Comparison of ENCODE assay signal across 10 mouse cellular contexts in the genomic region with DNA sequence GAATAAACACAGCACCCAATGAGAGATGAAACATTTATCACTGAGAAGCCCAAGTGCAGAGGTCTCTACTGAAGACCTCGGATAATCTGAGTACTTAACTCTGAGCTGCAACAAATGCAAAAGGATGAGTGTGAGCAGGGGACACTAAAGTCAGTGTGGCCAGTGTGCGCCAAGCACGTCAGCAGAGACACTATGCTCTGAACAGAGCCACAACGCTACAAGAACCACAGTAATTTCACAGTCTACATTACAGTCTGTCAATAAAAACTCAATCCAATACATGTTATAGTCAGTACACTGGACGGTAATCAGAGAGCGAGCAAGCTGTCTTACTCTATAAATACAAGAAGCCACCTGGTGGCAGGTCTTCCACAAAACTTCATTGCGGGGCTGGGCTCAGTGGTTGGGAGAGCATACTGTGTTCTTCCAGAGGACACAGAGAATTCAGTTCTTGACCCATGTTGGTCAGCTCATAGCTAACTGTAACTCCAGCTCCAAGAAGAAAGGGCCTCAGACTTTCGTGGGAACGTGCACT. TPM values are rescaled to one million over a fixed set of nuclear protein-coding genes. Genes with fewer than 3 reads are reported as not detected.
DNase-seq lines count a peak whose midpoint lies in the region; ATAC-seq and TF ChIP-seq lines count a peak whose summit lies in the region.
"Had no signal": no experiment of that assay in that cellular context is flagged by ENCODE, and none has a peak within 500 bp of the region (broad histone marks: within the 10 kb centered on the region; RNA-seq: fewer than 3 reads in every experiment).

No protein-coding gene starts in this region.

- H3K9me3 ChIP-seq in embryonic facial prominence, embryonic 11.5 days (replicated peaks; ENCODE audit: control insufficient read depth, low read length), result no peaks in the 10 kb centered on the region
- H3K9me3 ChIP-seq in embryonic facial prominence, embryonic 10.5 days, result no peaks in the 10 kb centered on the region

- no peaks in the 10 kb centered on the region for H3K27me3 ChIP-seq in embryonic facial prominence, embryonic 11.5 days (ENCODE audit: control insufficient read depth, insufficient read depth, low read length)
- H3K27me3 ChIP-seq in embryonic facial prominence, embryonic 10.5 days (replicated peaks; ENCODE audit: low read depth, poor library complexity, severe bottlenecking), result no peaks in the 10 kb centered on the region

- H3K27ac ChIP-seq in embryonic facial prominence, embryonic 11.5 days (replicated peaks; ENCODE audit: low read depth, low read length), result no peak overlapping the region
- H3K27ac ChIP-seq in embryonic facial prominence, embryonic 10.5 days (replicated peaks), result no peak overlapping the region
- H3K27ac ChIP-seq: hindbrain, postnatal 0 days had no signal

- no peak overlapping the region for H3K4me3 ChIP-seq in embryonic facial prominence, embryonic 11.5 days (ENCODE audit: low read depth, low read length)
- no peak overlapping the region for H3K4me3 ChIP-seq in embryonic facial prominence, embryonic 10.5 days
- H3K4me3 ChIP-seq in lung, adult 2 months (replicated peaks; ENCODE audit: extremely low read depth, low read depth, low read length), result no peak overlapping the region

- peak; percentile 17 for DNase-seq in embryonic facial prominence, embryonic 11.5 days (ENCODE audit: low spot score)
- DNase-seq in embryonic facial prominence, embryonic 10.5 days (ENCODE audit: low spot score), result no peak
- DNase-seq in lung, adult 2 months, result no peak
- no peak for DNase-seq in lung, adult 18-20 months
- peak; percentile 16 for DNase-seq in adipocyte (ENCODE audit: low spot score)
- DNase-seq in thymus, postnatal 0 days (ENCODE audit: low spot score), result no peak
- no peak for DNase-seq in retina, embryonic 14.5 days (ENCODE audit: low spot score)
- DNase-seq: cerebellum, adult 8-10 months had no signal

- H3K4me2 ChIP-seq in embryonic facial prominence, embryonic 11.5 days (ENCODE audit: low read depth, low read length), result no peak overlapping the region

- no peak overlapping the region for H3K9ac ChIP-seq in embryonic facial prominence, embryonic 11.5 days (replicated peaks; ENCODE audit: low read length)

- H3K36me3 ChIP-seq in embryonic facial prominence, embryonic 11.5 days (replicated peaks; ENCODE audit: control insufficient read depth, insufficient read depth, low read depth, low read length), result peaks cover 5% of the 10 kb centered on the region
- peaks cover 82% of the 10 kb centered on the region for H3K36me3 ChIP-seq in embryonic facial prominence, embryonic 10.5 days (replicated peaks)

- 0 out of 2 replicates have a peak, but pooled peaks have one; percentile 3 for TF ChIP-seq CTCF in lung, adult 2 months (IDR thresholded peaks at IDR 0.05; ENCODE audit: insufficient read depth, low read length)

- TF ChIP-seq POLR2A in lung, adult 2 months (IDR thresholded peaks at IDR 0.05; ENCODE audit: borderline replicate concordance, extremely low read depth, low read depth, low read length), result no peak

- ATAC-seq in embryonic facial prominence, embryonic 11.5 days (replicated peaks; ENCODE audit: insufficient number of reproducible peaks, low FRiP score, low TSS enrichment, low read depth), result no peak
- ATAC-seq in megakaryocyte progenitor cell, adult 5-6 weeks (replicated peaks; ENCODE audit: poor library complexity), result peak; percentile 44; the same call in 1 of the 2 replicates
- ATAC-seq: hindbrain, postnatal 0 days had no signal

- 87% methylated on average over 9 of the region's 9 CpGs for WGBS in embryonic facial prominence, embryonic 11.5 days
- 85% methylated on average over 9 of the region's 9 CpGs for WGBS in embryonic facial prominence, embryonic 10.5 days
- 64% methylated on average over 9 of the region's 9 CpGs for WGBS in lung, adult 2 months

- no peaks in the 10 kb centered on the region for H3K4me1 ChIP-seq in embryonic facial prominence, embryonic 11.5 days (ENCODE audit: control insufficient read depth, insufficient read depth, low read length)
- H3K4me1 ChIP-seq in embryonic facial prominence, embryonic 10.5 days, result no peaks in the 10 kb centered on the region
- H3K4me1 ChIP-seq in lung, adult 2 months (ENCODE audit: control insufficient read depth, insufficient read depth, low read length), result no peaks in the 10 kb centered on the region

RNA-seq across cellular contexts. Expression of gene Rab21, which starts 18.9 kb away (rescaled TPM):
- 6.7 and 15.0 TPM in 2 replicates for polyA plus RNA-seq in embryonic facial prominence, embryonic 11.5 days (2014; fragmentation: Nextera tagmentation; extraction: Ambion mirVana)
- 2.6 and 2.9 TPM in 2 replicates for polyA plus RNA-seq in embryonic facial prominence, embryonic 10.5 days (2016; fragmentation: Nextera tagmentation; extraction: Ambion mirVana)
- 25.4 and 27.9 TPM in 2 replicates for polyA plus RNA-seq in lung, adult 2 months (2012; rRNA removed)
- total RNA-seq in megakaryocyte progenitor cell, adult 5-6 weeks (2015), result 94.3 and 102 TPM in 2 replicates
- 46.5 and 49.5 TPM in 2 replicates for total RNA-seq in megakaryocyte progenitor cell, adult 5-6 weeks (2017)
- 12.3 and 21.5 TPM in 2 replicates for polyA plus RNA-seq in thymus, postnatal 0 days (2015; fragmentation: Nextera tagmentation; extraction: Ambion mirVana)

RNA-seq across cellular contexts. Expression of gene Tbc1d15, which starts 45.2 kb away (rescaled TPM):
- 65.7 and 69.5 TPM in 2 replicates for polyA plus RNA-seq in embryonic facial prominence, embryonic 11.5 days (2014; fragmentation: Nextera tagmentation; extraction: Ambion mirVana)
- 52.3 and 57.8 TPM in 2 replicates for polyA plus RNA-seq in embryonic facial prominence, embryonic 10.5 days (2016; fragmentation: Nextera tagmentation; extraction: Ambion mirVana)
- polyA plus RNA-seq in lung, adult 2 months (2012; rRNA removed), result 5.2 and 12.8 TPM in 2 replicates
- 73.8 and 83.1 TPM in 2 replicates for total RNA-seq in megakaryocyte progenitor cell, adult 5-6 weeks (2015)
- total RNA-seq in megakaryocyte progenitor cell, adult 5-6 weeks (2017), result 39.5 and 45.7 TPM in 2 replicates
- polyA plus RNA-seq in thymus, postnatal 0 days (2015; fragmentation: Nextera tagmentation; extraction: Ambion mirVana), result 65.3 and 66.1 TPM in 2 replicates

Comparison
In these comparisons a context has a peak if more than half of its experiments do, and no peak if none do; other contexts are left out.
1. DNase-seq: peak in embryonic facial prominence, embryonic 11.5 days (single experiment) and adipocyte (single experiment); none in embryonic facial prominence, embryonic 10.5 days (single experiment), lung, adult 2 months (single experiment), lung, adult 18-20 months (0 of 2), thymus, postnatal 0 days (single experiment) and retina, embryonic 14.5 days (single experiment).